Mouse (Mus musculus): ENCODE data around the gene As3mt.

Gene As3mt

DNA sequence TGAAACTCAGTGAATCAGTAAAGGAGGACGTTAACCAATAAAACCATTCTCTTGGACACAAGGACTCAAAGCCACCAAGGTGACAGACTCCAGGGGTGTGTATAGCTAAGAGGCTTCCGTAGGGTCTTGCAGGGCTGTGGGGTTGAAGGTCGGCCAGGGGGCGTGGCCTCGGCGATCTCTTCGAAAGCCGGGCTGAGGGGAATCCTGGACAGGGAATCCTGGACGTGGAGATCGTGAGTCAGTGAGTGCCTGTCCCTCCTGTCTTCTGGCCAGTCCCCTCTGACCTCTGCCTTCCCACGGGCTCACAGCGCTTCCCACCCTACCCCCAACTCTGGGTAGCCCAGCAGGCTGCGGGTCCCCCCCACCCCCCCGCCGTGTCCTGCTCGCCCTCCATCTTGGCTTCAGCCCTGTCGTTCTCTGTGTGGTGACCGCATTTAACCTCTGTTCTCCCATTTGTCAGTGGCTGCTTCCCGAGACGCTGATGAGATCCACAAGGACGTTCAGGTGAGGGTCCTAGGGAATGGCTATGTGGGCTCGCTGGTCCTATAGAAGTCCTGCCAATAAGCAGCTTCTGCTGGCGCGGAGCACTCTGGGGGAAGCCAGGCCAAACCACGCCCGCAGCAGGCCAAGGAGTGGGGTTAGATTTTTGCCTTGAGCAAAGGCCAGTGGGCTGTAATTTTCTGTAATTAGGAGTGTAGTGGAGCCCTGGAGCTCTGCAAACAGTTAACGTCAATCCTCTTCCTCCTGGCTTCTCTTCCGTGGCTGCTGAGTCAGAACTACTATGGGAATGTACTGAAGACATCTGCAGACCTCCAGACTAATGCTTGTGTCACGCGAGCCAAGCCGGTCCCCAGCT, at the start of gene As3mt:
As3mt (plus strand) TSS at position 163 of the 856 bp plus-strand sequence.
- DNase-seq (ENCODE audit: low spot score in 2 of 2), result peak; percentile 65 to 66

GRCm38 (mm10) chr19:46658348-46658747, 48.9 kb upstream of the As3mt start:
- DNase-seq (ENCODE audit: low spot score in 2 of 2), result no peak

DNA sequence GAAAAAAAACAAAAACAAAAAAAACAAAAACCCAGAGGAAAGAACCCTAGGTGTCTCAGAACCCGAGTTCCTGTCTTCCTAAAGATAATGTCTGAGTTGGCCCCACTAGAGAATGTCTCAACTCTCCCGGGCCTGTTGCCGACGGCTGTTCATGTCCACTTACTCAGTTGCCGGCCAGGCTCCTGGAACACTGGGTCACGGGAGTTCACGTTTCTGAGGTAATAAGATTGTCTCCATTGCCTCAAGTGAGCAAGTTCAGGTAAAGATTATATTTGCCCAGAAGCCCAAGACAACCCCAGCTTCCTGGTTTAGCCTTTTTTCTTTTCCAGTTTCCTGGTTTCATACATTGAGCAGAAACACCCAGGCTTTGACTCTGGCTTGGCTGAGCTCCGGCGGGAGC, 48.4 kb upstream of the As3mt start:
- no peak for DNase-seq (ENCODE audit: low spot score in 2 of 2)

GRCm38 (mm10) chr19:46661511-46661910, 45.7 kb upstream of the As3mt start:
- DNase-seq (ENCODE audit: low spot score in 2 of 2), result no peak

DNA sequence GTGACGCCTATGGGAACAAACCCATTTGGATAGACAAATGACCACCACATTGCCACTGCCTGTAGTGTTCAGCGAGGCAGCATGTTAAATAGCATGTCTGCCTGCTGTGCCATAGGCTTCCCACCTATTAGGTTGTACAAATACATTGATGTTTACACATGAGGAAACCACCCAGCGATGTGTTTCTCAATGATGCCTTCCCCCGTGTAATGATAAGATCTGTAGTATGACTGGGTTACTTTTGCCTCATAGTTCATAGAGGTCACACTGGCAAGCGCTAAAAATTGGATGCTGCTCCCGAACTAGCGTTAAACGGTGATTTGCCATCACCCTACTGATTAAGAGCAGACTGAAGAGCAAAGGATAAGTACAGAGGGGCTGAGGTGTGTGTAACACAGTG, 45.0 kb upstream of the As3mt start:
- no peak for DNase-seq (ENCODE audit: low spot score in 2 of 2)

DNA sequence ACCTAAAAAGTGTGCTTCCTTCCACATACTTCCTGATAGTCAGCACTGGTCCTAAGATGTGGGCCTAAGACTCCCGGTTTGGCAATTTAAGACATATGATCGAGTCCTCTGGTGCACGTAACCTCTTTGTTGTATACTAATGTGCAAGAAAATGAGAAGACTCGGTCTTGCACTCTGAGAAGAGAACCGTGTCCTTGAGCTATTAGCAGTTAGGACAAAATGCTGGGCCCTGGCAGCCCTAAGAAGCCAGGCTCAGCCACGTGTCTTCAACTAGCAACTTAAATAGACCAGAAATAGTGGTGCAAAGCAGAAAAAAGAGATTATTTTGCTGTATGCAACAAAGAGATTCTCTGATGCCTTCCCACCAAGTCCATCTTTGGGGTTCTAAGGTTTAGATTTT, 44.5 kb upstream of the As3mt start:
- no peak for DNase-seq (ENCODE audit: low spot score in 2 of 2)

- DNase-seq (ENCODE audit: low spot score in 2 of 2), result no peak
These were observed 41.8 kb upstream of the As3mt start for GRCm38 (mm10) chr19:46665474-46665873.

DNA sequence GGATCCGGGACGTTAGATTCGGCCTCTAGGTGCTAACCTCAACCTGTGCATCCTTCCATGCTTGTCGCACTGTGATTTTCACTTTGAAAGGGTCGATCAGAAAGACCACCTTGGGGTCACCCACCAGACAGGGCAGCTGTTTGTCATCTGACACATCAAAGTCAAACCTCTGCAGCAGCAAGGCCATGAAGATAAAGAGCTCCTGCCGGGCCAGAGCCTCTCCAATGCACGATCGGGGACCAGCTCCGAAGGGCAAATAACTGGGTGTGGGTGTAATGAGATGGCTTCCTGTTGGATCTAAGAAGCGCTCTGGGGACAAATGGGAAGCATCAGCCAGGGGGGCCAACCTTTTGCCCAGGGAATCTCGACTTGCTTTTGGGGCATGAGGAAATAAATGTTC, 40.0 kb upstream of the As3mt start:
- DNase-seq (ENCODE audit: low spot score in 2 of 2), result no peak

DNA sequence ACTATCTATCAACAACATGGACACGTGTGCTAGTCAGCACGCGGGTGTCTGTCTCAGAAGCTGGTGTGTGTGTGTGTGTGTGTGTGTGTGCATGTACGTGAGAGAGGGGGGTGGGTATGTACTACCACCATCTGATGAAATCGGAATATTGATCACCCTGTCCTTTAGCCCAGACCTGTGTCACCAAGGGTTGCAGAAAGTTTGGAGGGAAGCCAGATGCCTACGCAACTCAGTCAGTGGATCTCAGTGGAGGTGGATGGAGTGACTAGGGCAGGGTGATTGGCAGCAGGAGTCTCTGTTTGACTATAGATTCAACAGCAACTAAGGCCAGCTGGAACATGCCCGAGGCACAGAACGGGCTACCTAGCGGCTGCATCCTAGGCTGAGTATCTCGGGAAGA, 39.0 kb upstream of the As3mt start:
- no peak for DNase-seq (ENCODE audit: low spot score in 2 of 2)

GRCm38 (mm10) chr19:46669802-46670201, 37.5 kb upstream of the As3mt start:
- DNase-seq (ENCODE audit: low spot score in 2 of 2), result no peak

DNA sequence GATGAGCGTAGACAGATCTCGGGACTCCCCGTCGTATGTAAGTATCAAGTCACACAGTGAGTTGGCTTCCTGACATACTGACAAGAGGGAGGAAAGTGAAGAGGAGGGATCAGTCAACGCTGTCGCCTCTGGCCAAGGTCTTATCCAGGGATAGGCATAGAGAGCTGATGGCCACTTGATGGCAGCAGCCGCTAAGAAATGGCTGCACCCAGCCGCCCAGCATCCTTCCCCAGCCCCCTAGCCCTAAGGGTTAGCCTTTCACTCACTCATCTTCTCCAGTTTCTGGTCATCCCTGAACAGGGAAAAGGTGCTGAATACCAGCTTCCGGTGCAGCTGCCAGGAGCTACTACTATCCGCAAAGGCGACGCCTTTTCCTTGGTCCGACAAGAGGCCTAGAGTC, 36.6 kb upstream of the As3mt start:
- peak in 1 of 2 experiments; percentile 47 for DNase-seq (ENCODE audit: low spot score in 2 of 2)

- DNase-seq (ENCODE audit: low spot score in 2 of 2), result no peak
These were observed 34.4 kb upstream of the As3mt start, which contains the start of gene Cyp17a1 for GRCm38 (mm10) chr19:46672766-46673418. Gene Cyp17a1, minus strand, starts transcription at chr19:46673172.

- no peak for DNase-seq (ENCODE audit: low spot score in 2 of 2)
These were observed 31.6 kb upstream of the As3mt start for GRCm38 (mm10) chr19:46675641-46676040.

GRCm38 (mm10) chr19:46679720-46680383, 27.4 kb upstream of the As3mt start:
- DNase-seq (ENCODE audit: low spot score in 2 of 2), result no peak

- peak; percentile 83 to 89 for DNase-seq (ENCODE audit: low spot score in 2 of 2)
These were observed 17.5 kb upstream of the As3mt start, which contains the start of gene Borcs7 for GRCm38 (mm10) chr19:46689460-46690372. Gene Borcs7, plus strand, starts transcription at chr19:46689906.

GRCm38 (mm10) chr19:46690387-46690786, 16.9 kb upstream of the As3mt start:
- no peak for DNase-seq (ENCODE audit: low spot score in 2 of 2)

- DNase-seq (ENCODE audit: low spot score in 2 of 2), result no peak
These were observed 16.2 kb upstream of the As3mt start for GRCm38 (mm10) chr19:46691078-46691477.

- no peak for DNase-seq (ENCODE audit: low spot score in 2 of 2)
These were observed 14.1 kb upstream of the As3mt start for GRCm38 (mm10) chr19:46693146-46693545.

DNA sequence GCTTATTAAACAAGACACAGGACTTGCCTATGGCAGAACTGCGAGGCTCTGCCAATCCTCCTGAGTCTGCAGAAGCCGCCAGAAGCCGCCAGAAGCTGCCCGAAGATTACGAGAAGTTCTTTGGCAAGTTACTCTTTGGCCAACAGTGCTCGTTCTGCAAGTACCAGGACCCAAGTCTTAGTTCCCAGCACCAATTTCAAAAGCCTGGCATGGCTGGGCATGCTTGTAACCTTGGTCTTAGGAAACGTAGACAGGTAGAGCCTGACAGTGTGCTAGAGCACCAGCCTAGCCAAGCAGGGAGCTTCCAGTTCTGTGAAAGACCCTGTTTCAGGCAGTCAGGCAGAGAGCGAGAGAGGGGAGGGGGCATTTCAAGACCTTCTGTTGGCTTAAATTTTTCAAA, 10.8 kb upstream of the As3mt start:
- DNase-seq (ENCODE audit: low spot score in 2 of 2), result no peak

- no peak for DNase-seq (ENCODE audit: low spot score in 2 of 2)
These were observed 10.3 kb upstream of the As3mt start for GRCm38 (mm10) chr19:46696943-46697342.

DNA sequence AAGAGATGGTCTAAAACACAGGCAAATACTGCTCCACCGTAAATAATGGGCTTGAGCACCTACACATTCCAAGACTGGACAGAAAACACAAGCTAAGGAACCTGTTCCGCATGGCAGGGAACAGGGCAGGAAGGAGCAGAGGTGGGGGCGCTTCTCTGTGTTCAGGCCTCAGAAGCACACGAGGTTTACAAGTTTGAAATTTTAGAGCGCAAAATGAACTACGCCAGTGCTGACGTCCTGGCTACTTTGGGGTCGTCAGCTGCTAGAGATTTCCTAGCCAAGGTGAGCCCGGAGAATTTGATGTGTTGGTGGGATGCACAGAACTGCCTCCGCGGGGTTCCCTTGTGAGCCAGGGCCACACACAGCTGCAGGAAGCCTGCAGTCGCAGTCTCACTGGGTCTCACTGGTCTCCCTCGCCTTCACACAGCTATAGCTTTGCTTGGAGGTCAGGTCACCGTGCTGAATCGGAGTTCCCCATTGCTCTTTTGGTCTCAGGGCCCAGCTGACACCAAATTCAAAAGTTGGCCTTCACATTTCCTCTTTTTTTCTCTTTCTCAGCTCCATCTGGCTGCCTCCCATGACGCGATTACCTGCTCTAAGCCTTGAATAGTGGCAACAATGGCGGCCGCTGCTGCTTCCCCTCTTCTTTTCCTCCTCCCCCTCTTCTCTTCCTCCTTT, 9.3 kb upstream of the As3mt start:
- no peak for DNase-seq (ENCODE audit: low spot score in 2 of 2)
